Mouse (Mus musculus) limb, embryonic 11.5 days (tissue): ENCODE measurements at regions not wholly inside any gene's neighbourhood (a gene's known extent, or its start where the extent isn't known, plus 50 kb on each side); places are given as distances from the start of the nearest gene placed in this dataset.
A peak's percentile ranks its signal among the peaks of the same experiment; 100 is the strongest.

Experiments used
- ATAC-seq: fragments of 200-750 bp; cut with Nextera tagmentation; 2 replicates; pipeline ENCODE4 v1.8.0; 2017; ENCODE audit warnings: low read depth; ENCODE audit not compliant: insufficient number of reproducible peaks, low FRiP score, low TSS enrichment
- DNase-seq: peaks from one replicate; pipeline ENCODE4 v3.0.0-alpha.2; 2015; ENCODE audit warnings: low spot score
- H3K27ac ChIP-seq: fragments of 300-500 bp; sonication (generic); replicated peaks from 2 replicates; pipeline ENCODE4 v1.5.1; 2014; ENCODE audit warnings: low read depth, mild to moderate bottlenecking, low read length
- H3K27me3 ChIP-seq: fragments of 300-500 bp; sonication (generic); 2 replicates; pipeline ENCODE4 v1.6.1; 2014; ENCODE audit warnings: mild to moderate bottlenecking, low read length, mixed read lengths; ENCODE audit not compliant: control insufficient read depth, insufficient read depth
- H3K36me3 ChIP-seq: fragments of 300-500 bp; sonication (generic); 2 replicates; pipeline ENCODE4 v1.6.1; 2014; ENCODE audit warnings: mild to moderate bottlenecking, low read length, moderate library complexity, mixed read lengths; ENCODE audit not compliant: control insufficient read depth, insufficient read depth
- H3K4me1 ChIP-seq: fragments of 300-500 bp; sonication (generic); 2 replicates; pipeline ENCODE4 v1.6.1; 2014; ENCODE audit warnings: low read length, mixed read lengths; ENCODE audit not compliant: control insufficient read depth, insufficient read depth
- H3K4me2 ChIP-seq: fragments of 300-500 bp; sonication (generic); 2 replicates; pipeline ENCODE4 v1.6.1; 2014; ENCODE audit warnings: low read depth, mild to moderate bottlenecking, moderate library complexity; ENCODE audit not compliant: severe bottlenecking
- H3K4me3 ChIP-seq: fragments of 300-500 bp; sonication (generic); 2 replicates; pipeline ENCODE4 v1.5.1; 2014; ENCODE audit warnings: low read depth, low read length
- H3K9ac ChIP-seq: fragments of 300-500 bp; sonication (generic); 2 replicates; pipeline ENCODE4 v1.6.1; 2014; ENCODE audit warnings: mild to moderate bottlenecking, low read length
- H3K9me3 ChIP-seq: fragments of 300-500 bp; sonication (generic); 2 replicates; pipeline ENCODE4 v1.6.1; 2016; ENCODE audit warnings: low read length; ENCODE audit not compliant: control insufficient read depth
- WGBS: fragments of 180-500 bp; shearing (Covaris S2); extraction: QIAGEN DNeasy Blood & Tissue Kit; methylation state at CpG from one replicate; pipeline ENCODE4 v1.1.7; 2014; 5-methylcytosine and 5-hydroxymethylcytosine counted together

DNA sequence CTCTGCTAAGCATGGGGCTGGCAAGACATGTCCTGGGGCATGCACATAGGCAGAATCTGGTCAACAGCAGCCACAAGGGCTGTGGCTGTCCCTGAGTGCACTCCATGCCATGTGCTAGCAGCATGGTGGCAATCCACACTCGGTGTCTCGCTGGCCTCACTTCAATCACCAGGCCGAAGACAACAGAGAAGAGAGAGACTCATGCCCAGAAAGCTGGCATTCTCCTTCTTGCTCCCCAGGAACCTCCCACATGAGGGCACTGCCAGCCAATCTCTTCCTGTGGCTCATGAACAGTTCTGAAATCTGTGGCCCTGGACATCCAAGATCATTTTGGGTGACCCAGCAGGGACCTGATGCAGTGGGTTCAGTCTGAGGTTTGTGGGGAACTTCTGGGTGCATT, 74.5 kb upstream of the Gm26897 start:
- Histone ChIP-seq H3K9ac (no peak overlapping the region), H3K36me3 (no peaks in the 10 kb centered on the region), H3K4me3 (no peak overlapping the region), H3K27ac (no peak overlapping the region), H3K9me3 (no peaks in the 10 kb centered on the region), H3K4me1 (peaks cover 4% of the 10 kb centered on the region; the same call in 1 of the 2 replicates), H3K27me3 (no peaks in the 10 kb centered on the region), H3K4me2 (no peak overlapping the region)
- 92% methylated on average over 3 of the region's 3 CpGs for WGBS
- ATAC-seq (no peak), DNase-seq (no peak)

- Histone ChIP-seq H3K4me2 (no peak overlapping the region), H3K4me1 (peaks cover 4% of the 10 kb centered on the region; the same call in 1 of the 2 replicates), H3K36me3 (no peaks in the 10 kb centered on the region), H3K9me3 (no peaks in the 10 kb centered on the region), H3K9ac (no peak overlapping the region), H3K4me3 (no peak overlapping the region), H3K27ac (no peak overlapping the region), H3K27me3 (no peaks in the 10 kb centered on the region)
- WGBS, result 78% methylated on average over 10 of the region's 10 CpGs
- DNase-seq, result no peak
- no peak for ATAC-seq
Observed at GRCm38 (mm10) chr5:111660447-111660846, 73.3 kb upstream of the Gm26897 start.

DNA sequence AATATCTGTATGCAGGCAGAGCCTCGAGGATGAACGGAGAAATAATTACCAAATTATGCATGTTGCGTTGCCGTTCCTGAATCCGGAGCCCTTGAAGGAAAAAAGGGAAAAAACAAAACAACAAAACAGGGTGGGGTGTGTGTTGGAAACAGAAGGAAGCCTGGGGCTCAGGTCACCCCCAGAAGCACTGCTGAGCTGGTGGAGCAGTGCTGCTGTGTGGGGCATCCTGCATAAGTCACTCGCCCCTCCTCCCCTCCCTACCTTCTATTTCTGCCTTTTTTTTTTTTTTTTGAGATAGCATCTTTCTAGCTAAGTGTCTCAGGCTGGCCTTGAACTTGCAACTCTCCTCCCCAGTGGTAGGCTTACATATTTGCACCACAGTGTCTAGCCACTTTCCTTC, 72.8 kb upstream of the Gm26897 start:
- ATAC-seq (no peak), DNase-seq (no peak)
- H3K4me3 ChIP-seq, result no peak overlapping the region
- no peak overlapping the region for H3K27ac ChIP-seq
- H3K4me1 ChIP-seq, result peaks cover 4% of the 10 kb centered on the region; the same call in 1 of the 2 replicates
- no peaks in the 10 kb centered on the region for H3K9me3 ChIP-seq
- H3K9ac ChIP-seq, result no peak overlapping the region
- no peaks in the 10 kb centered on the region for H3K27me3 ChIP-seq
- 77% methylated on average over 6 of the region's 6 CpGs for WGBS
- H3K36me3 ChIP-seq, result no peaks in the 10 kb centered on the region
- no peak overlapping the region for H3K4me2 ChIP-seq

DNA sequence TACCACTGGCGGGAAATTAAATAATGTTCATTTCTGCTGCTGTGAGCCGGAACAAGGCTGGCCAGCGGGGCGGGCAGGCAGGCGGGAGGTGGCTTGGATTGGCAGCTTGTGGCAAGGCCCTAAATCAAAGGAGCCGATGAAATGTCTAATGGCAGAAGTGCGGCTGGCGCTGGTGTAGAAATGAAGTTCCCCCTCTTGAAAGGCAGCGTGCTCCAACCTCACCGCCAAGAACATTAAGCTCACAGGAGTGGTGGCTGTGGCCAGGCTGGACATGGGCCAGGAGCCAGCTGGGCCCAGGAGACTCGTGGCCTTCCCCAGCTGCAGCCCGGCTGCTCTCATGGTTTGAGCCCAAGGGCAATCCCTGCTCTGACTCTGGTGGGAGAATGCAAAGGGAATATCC, 71.8 kb upstream of the Gm26897 start:
- Histone ChIP-seq H3K36me3 (no peaks in the 10 kb centered on the region), H3K4me2 (no peak overlapping the region), H3K27me3 (no peaks in the 10 kb centered on the region), H3K4me3 (no peak overlapping the region), H3K27ac (no peak overlapping the region), H3K4me1 (peaks cover 4% of the 10 kb centered on the region; the same call in 1 of the 2 replicates), H3K9me3 (no peaks in the 10 kb centered on the region), H3K9ac (no peak overlapping the region)
- DNase-seq, result no peak
- no peak for ATAC-seq
- 82% methylated on average over 12 of the region's 12 CpGs for WGBS

GRCm38 (mm10) chr5:111663831-111664230, 69.9 kb upstream of the Gm26897 start:
- peaks cover 4% of the 10 kb centered on the region; the same call in 1 of the 2 replicates for H3K4me1 ChIP-seq
- H3K36me3 ChIP-seq, result no peaks in the 10 kb centered on the region
- H3K4me2 ChIP-seq, result no peak overlapping the region
- DNase-seq, result no peak
- WGBS, result 73% methylated on average over 7 of the region's 7 CpGs
- ATAC-seq, result no peak
- H3K9me3 ChIP-seq, result no peaks in the 10 kb centered on the region
- no peaks in the 10 kb centered on the region for H3K27me3 ChIP-seq
- H3K9ac ChIP-seq, result no peak overlapping the region
- no peak overlapping the region for H3K4me3 ChIP-seq
- H3K27ac ChIP-seq, result no peak overlapping the region

DNA sequence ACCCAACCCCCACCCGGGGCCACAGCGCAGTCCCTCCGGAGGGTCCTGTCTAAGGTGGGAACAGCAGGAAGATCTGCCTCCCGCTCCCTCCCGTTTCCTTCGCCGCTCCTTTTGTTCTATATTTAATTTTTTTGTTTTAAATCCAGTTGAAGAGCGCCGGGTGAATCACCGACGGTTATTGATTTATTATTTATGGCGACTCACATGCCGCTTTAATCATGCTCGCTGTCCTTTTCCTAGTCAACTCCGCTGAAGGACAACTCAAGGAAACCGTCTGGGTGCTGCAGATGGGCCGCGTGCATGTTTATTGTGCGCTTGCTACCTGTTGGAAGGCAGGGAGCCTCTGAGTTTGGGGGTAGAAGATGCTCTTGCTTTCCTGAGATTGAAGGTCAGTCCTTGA, 68.3 kb upstream of the Gm26897 start:
- no peak for ATAC-seq

DNA sequence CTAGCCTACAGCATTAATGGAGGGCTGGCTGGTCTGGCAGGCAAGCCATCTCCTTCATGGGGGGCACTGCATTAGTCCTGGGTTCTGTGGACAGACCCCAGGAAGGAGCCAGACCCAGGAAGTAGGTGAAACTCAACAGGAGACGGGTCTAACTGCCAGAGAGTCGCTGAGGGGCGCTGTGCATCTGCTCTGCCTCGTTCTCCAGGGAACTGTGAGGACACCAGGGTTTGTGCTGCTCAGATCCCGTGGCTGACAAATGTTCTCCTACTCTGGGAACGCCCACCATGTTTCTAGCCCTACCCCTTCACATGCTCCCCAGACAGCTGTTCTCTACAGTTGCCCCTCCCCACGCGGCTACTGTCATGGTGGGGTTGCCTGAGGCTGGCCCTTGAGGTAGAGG, 67.7 kb upstream of the Gm26897 start:
- Histone ChIP-seq H3K4me1 (peaks cover 4% of the 10 kb centered on the region; the same call in 1 of the 2 replicates), H3K4me2 (no peak overlapping the region), H3K27ac (no peak overlapping the region), H3K9me3 (0 out of 2 replicates have a peak, but pooled peaks cover 3% of the 10 kb centered on the region), H3K27me3 (no peaks in the 10 kb centered on the region), H3K4me3 (no peak overlapping the region), H3K36me3 (no peaks in the 10 kb centered on the region), H3K9ac (0 out of 2 replicates have a peak overlapping the region, but pooled peaks have one; percentile 12)
- WGBS, result 56% methylated on average over 8 of the region's 8 CpGs
- no peak for ATAC-seq
- DNase-seq, result no peak

More for the DNA sequence above, 68.3 kb upstream of the Gm26897 start:
- H3K4me3 ChIP-seq, result no peak overlapping the region
- 72% methylated on average over 19 of the region's 19 CpGs for WGBS
- H3K4me1 ChIP-seq, result peaks cover 4% of the 10 kb centered on the region; the same call in 1 of the 2 replicates
- DNase-seq, result no peak
- H3K27me3 ChIP-seq, result no peaks in the 10 kb centered on the region
- H3K36me3 ChIP-seq, result no peaks in the 10 kb centered on the region
- H3K9me3 ChIP-seq, result 0 out of 2 replicates have a peak, but pooled peaks cover 3% of the 10 kb centered on the region
- no peak overlapping the region for H3K27ac ChIP-seq
- no peak overlapping the region for H3K4me2 ChIP-seq
- no peak overlapping the region for H3K9ac ChIP-seq

DNA sequence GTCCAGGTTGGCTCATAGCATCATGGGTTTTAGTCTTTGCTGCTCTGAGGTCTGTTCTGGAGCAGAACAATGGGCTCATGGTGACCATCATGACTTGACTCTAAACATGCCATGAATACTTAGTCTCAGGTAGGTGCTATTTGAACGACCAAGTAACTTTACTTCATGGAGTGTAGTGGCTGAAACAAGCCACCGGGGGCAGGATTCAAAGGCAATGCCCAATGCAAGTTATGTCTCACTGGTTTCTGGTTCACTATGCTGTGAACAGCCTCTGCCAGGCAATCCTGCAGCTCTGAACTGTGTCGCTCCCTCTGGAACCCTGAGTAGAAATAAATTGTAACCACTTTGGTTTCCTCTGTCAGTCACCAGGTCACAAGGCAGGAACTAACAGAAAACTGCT, 65.8 kb upstream of the Gm26897 start:
- no peaks in the 10 kb centered on the region for H3K36me3 ChIP-seq
- H3K4me1 ChIP-seq, result peaks cover 4% of the 10 kb centered on the region; the same call in 1 of the 2 replicates
- 0 out of 2 replicates have a peak, but pooled peaks cover 3% of the 10 kb centered on the region for H3K9me3 ChIP-seq
- no peak overlapping the region for H3K4me3 ChIP-seq
- H3K27me3 ChIP-seq, result no peaks in the 10 kb centered on the region
- no peak for ATAC-seq
- H3K27ac ChIP-seq, result no peak overlapping the region
- no peak for DNase-seq
- H3K9ac ChIP-seq, result no peak overlapping the region
- 76% methylated on average over 3 of the region's 3 CpGs for WGBS
- H3K4me2 ChIP-seq, result no peak overlapping the region

GRCm38 (mm10) chr5:111669139-111669538, 64.6 kb upstream of the Gm26897 start:
- H3K4me1 ChIP-seq, result peaks cover 1% of the 10 kb centered on the region; the same call in 1 of the 2 replicates
- H3K36me3 ChIP-seq, result no peaks in the 10 kb centered on the region
- no peak for ATAC-seq
- no peak for DNase-seq
- no peak overlapping the region for H3K9ac ChIP-seq
- H3K4me2 ChIP-seq, result no peak overlapping the region
- no peaks in the 10 kb centered on the region for H3K27me3 ChIP-seq
- no peak overlapping the region for H3K4me3 ChIP-seq
- 0 out of 2 replicates have a peak, but pooled peaks cover 3% of the 10 kb centered on the region for H3K9me3 ChIP-seq
- H3K27ac ChIP-seq, result no peak overlapping the region
